Mouse (Mus musculus): Measurements from ENCODE around the gene Sdk1.

GRCm38 (mm10) chr5:141615763-141616162, 374.5 kb downstream of the Sdk1 start:
- TF ChIP-seq CTCF (conservative IDR thresholded peaks at IDR 0.05 in 1 of 2, IDR thresholded peaks at IDR 0.05 in 1 of 2; ENCODE audit: low read depth in 2 of 2, low read length in 2 of 2) (no peak), POLR2A (IDR thresholded peaks at IDR 0.05; ENCODE audit: low read depth, low read length) (no peak), MAZ (IDR thresholded peaks at IDR 0.05; ENCODE audit: low read depth, low read length) (no peak), SIN3A (IDR thresholded peaks at IDR 0.05; ENCODE audit: low read length) (no peak), GABPA (IDR thresholded peaks at IDR 0.05; ENCODE audit: insufficient replicate concordance, low read depth, low read length) (no peak), HCFC1 (IDR thresholded peaks at IDR 0.05; ENCODE audit: low read depth, low read length) (no peak), CHD2 (IDR thresholded peaks at IDR 0.05; ENCODE audit: low read length) (no peak), IRF4 (IDR thresholded peaks at IDR 0.05; ENCODE audit: low read depth, low read length) (no peak)

Measured in CH12.LX (cell line).